Mouse (Mus musculus) gastrocnemius, postnatal 4 days (tissue): ENCODE data around the gene Olfr1107. TPM values are rescaled to one million over a fixed set of nuclear protein-coding genes. Genes with fewer than 3 reads are reported as not detected.

Experiments
- DNase-seq, 2 experiments: peaks; one replicate each; pipeline ENCODE4 v3.0.0; 2021 to 2022; ENCODE audit warnings: low spot score in 2 of 2, mixed read lengths in 2 of 2
- long read RNA-seq, 2 experiments: library from polyadenylated mRNA; stranded (forward); transcript quantifications; one replicate each; pipeline ENCODE4 v2.0.0; 2021
- total RNA-seq, 2 experiments: library from RNA; stranded (reverse); gene quantifications; 2 replicates each; pipeline ENCODE4 v1.2.3; 2021

Gene Olfr1107
- total RNA-seq = not detected
- long read RNA-seq, experiment 1 = 0 reads
- long read RNA-seq, experiment 2 = 0 reads

- DNase-seq = no peak
Measured at GRCm38 (mm10) chr2:87075717-87076116, at the start of gene Olfr1107. Olfr1107 (minus strand) TSS chr2:87075817.

- DNase-seq = no peak
Measured at GRCm38 (mm10) chr2:87114467-87114866, 38.9 kb upstream of the Olfr1107 start, which contains the start of gene Olfr259. Olfr259 (minus strand) TSS chr2:87114567.

GRCm38 (mm10) chr2:87095908-87096307, 20.3 kb upstream of the Olfr1107 start, which contains the start of gene Olfr1109:
Olfr1109 (minus strand) TSS chr2:87096008.
- DNase-seq = no peak

GRCm38 (mm10) chr2:87052173-87052572, 23.4 kb downstream of the Olfr1107 start, which contains the start of gene Olfr1106:
Olfr1106 (minus strand) TSS chr2:87052273.
- DNase-seq = no peak

- no peak for DNase-seq
Measured at GRCm38 (mm10) chr2:87036431-87036830, 39.2 kb downstream of the Olfr1107 start, which contains the start of gene Olfr1105. Olfr1105 (minus strand) TSS chr2:87036531.

GRCm38 (mm10) chr2:87026980-87027379, 48.6 kb downstream of the Olfr1107 start, which contains the start of gene Olfr1104:
Olfr1104 (minus strand) TSS chr2:87027080.
- DNase-seq = no peak

Other genes with a start within 250 kb of the Olfr1107 start
- gene Olfr1095, start 224.1 kb downstream of the Olfr1107 start, total RNA-seq = not detected
- not detected for gene Gm13723, start 201.0 kb downstream of the Olfr1107 start, total RNA-seq
- gene Olfr1097, start 183.6 kb downstream of the Olfr1107 start, total RNA-seq = not detected
- gene Olfr1098, start 151.3 kb downstream of the Olfr1107 start, total RNA-seq = not detected
- not detected for gene Olfr1099, start 115.1 kb downstream of the Olfr1107 start, total RNA-seq
- gene Olfr1100, start 95.9 kb downstream of the Olfr1107 start, total RNA-seq = not detected
- gene Olfr1101, start 84.6 kb downstream of the Olfr1107 start, total RNA-seq = not detected
- gene Olfr1102, start 77.4 kb downstream of the Olfr1107 start, total RNA-seq = not detected
- not detected for gene Olfr1104, start 48.7 kb downstream of the Olfr1107 start, total RNA-seq
- gene Olfr1105, start 39.3 kb downstream of the Olfr1107 start, total RNA-seq = not detected
- not detected for gene Olfr1106, start 23.5 kb downstream of the Olfr1107 start, total RNA-seq
- gene Olfr1109, start 20.2 kb upstream of the Olfr1107 start, total RNA-seq = not detected
- not detected for gene Olfr259, start 38.8 kb upstream of the Olfr1107 start, total RNA-seq
- not detected for gene Olfr1110, start 64.5 kb upstream of the Olfr1107 start, total RNA-seq
- not detected for gene Olfr1111, start 76.8 kb upstream of the Olfr1107 start, total RNA-seq
- gene Olfr1112, start 112.0 kb upstream of the Olfr1107 start, total RNA-seq = not detected
- gene Olfr1113, start 133.2 kb upstream of the Olfr1107 start, total RNA-seq = not detected
- gene Olfr1115, start 172.2 kb upstream of the Olfr1107 start, total RNA-seq = not detected
- gene Olfr1116, start 191.7 kb upstream of the Olfr1107 start, total RNA-seq = not detected
- gene Olfr1118, start 231.8 kb upstream of the Olfr1107 start, total RNA-seq = not detected